Mouse (Mus musculus): ENCODE measurements around the gene Tent5d. TPM values are rescaled to one million over a fixed set of nuclear protein-coding genes. Genes with fewer than 3 reads are reported as not detected.

Gene Tent5d
- polyA plus RNA-seq (2012; rRNA removed), result not detected in 2 replicates

- Histone ChIP-seq H3K4me3 (replicated peaks; ENCODE audit: insufficient read depth, low read depth, low read length) (no peak within 1 kb of the TSS), H3K27me3 (ENCODE audit: control insufficient read depth, insufficient read depth, low read length) (no peaks in the 10 kb centered on the region), H3K27ac (ENCODE audit: insufficient read depth, low read length) (no peak within 1 kb of the TSS), H3K4me1 (ENCODE audit: control insufficient read depth, insufficient read depth, low read length) (no peaks in the 10 kb centered on the region)
- no peak for DNase-seq
- 94% methylated on average over 1 of the region's 1 CpGs for WGBS
- TF ChIP-seq CTCF (IDR thresholded peaks at IDR 0.05; ENCODE audit: borderline replicate concordance, insufficient read depth, low read depth, low read length), result no peak
- TF ChIP-seq POLR2A (IDR thresholded peaks at IDR 0.05; ENCODE audit: borderline replicate concordance, insufficient read depth, low read length), result no peak
These were observed at the start of gene Tent5d for GRCm38 (mm10) chrX:107792290-107792689. Gene Tent5d (plus strand): TSS chrX:107792590.

DNA sequence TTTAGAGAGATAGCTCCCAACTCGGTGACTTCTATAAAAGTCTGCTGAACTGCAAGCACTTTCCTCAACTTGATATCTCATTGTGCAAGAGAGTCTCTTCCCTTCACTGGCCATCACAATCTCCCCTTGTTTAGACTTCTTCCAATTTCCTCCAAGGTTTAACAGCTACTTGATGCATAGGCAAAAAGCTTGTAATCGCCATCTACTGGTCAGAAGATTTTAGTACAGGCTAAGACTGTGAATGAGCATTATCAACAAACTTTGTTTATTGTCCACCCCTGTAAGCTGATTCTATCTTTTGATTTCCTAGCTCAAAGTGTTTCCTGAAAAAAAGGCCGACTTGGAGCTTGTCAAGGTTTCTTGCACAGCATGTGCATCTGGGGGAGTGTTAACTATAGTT, 24.5 kb upstream of the Tent5d start:
- no peaks in the 10 kb centered on the region for H3K4me1 ChIP-seq (ENCODE audit: control insufficient read depth, insufficient read depth, low read length)
- no peak overlapping the region for H3K4me3 ChIP-seq (replicated peaks; ENCODE audit: insufficient read depth, low read depth, low read length)
- no peak for DNase-seq
- H3K27ac ChIP-seq (ENCODE audit: insufficient read depth, low read length), result no peak overlapping the region
- no peaks in the 10 kb centered on the region for H3K27me3 ChIP-seq (ENCODE audit: control insufficient read depth, insufficient read depth, low read length)
- TF ChIP-seq POLR2A (IDR thresholded peaks at IDR 0.05; ENCODE audit: borderline replicate concordance, insufficient read depth, low read length) (no peak), CTCF (IDR thresholded peaks at IDR 0.05; ENCODE audit: borderline replicate concordance, insufficient read depth, low read depth, low read length) (no peak)
- WGBS, result 22% methylated on average over 3 of the region's 3 CpGs

DNA sequence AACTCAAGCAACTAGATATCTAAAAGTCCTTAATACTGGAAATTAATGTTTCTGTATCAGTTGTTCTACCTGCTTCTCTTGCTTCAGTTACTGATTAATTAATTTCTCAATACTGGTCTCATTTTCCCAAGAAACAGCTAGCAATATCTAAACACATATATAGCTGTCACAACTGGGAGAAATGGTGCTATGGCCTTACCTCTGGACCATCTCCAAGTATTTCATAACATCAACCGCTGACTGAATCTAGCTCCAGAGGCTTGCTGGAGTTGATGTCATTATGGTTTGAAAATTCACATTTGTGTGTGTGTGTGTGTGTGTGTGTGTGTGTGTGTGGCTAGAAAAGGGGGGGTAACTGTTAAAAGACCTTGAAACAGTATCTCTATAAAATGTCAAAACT, 2.3 kb upstream of the Tent5d start:
- TF ChIP-seq CTCF (IDR thresholded peaks at IDR 0.05; ENCODE audit: borderline replicate concordance, insufficient read depth, low read depth, low read length) (no peak), POLR2A (IDR thresholded peaks at IDR 0.05; ENCODE audit: borderline replicate concordance, insufficient read depth, low read length) (no peak)
- Histone ChIP-seq H3K27ac (ENCODE audit: insufficient read depth, low read length) (no peak overlapping the region), H3K4me3 (replicated peaks; ENCODE audit: insufficient read depth, low read depth, low read length) (no peak overlapping the region), H3K27me3 (ENCODE audit: control insufficient read depth, insufficient read depth, low read length) (no peaks in the 10 kb centered on the region), H3K4me1 (ENCODE audit: control insufficient read depth, insufficient read depth, low read length) (no peaks in the 10 kb centered on the region)
- DNase-seq, result no peak
- WGBS, result 96% methylated on average over 1 of the region's 1 CpGs

- no peak for TF ChIP-seq CTCF (IDR thresholded peaks at IDR 0.05; ENCODE audit: borderline replicate concordance, insufficient read depth, low read depth, low read length)
- TF ChIP-seq POLR2A (IDR thresholded peaks at IDR 0.05; ENCODE audit: borderline replicate concordance, insufficient read depth, low read length), result no peak
- H3K4me3 ChIP-seq (replicated peaks; ENCODE audit: insufficient read depth, low read depth, low read length), result no peak overlapping the region
- no peaks in the 10 kb centered on the region for H3K27me3 ChIP-seq (ENCODE audit: control insufficient read depth, insufficient read depth, low read length)
- DNase-seq, result no peak
- no peaks in the 10 kb centered on the region for H3K4me1 ChIP-seq (ENCODE audit: control insufficient read depth, insufficient read depth, low read length)
- no peak overlapping the region for H3K27ac ChIP-seq (ENCODE audit: insufficient read depth, low read length)
- WGBS, result 29% methylated on average over 8 of the region's 8 CpGs
These were observed 1.5 kb upstream of the Tent5d start for GRCm38 (mm10) chrX:107790750-107791493.

GRCm38 (mm10) chrX:107795785-107796184, 3.4 kb downstream of the Tent5d start:
- 72% methylated on average over 1 of the region's 1 CpGs for WGBS
- no peaks in the 10 kb centered on the region for H3K4me1 ChIP-seq (ENCODE audit: control insufficient read depth, insufficient read depth, low read length)
- no peak overlapping the region for H3K4me3 ChIP-seq (replicated peaks; ENCODE audit: insufficient read depth, low read depth, low read length)
- no peak for TF ChIP-seq CTCF (IDR thresholded peaks at IDR 0.05; ENCODE audit: borderline replicate concordance, insufficient read depth, low read depth, low read length)
- no peak for TF ChIP-seq POLR2A (IDR thresholded peaks at IDR 0.05; ENCODE audit: borderline replicate concordance, insufficient read depth, low read length)
- DNase-seq, result no peak
- no peaks in the 10 kb centered on the region for H3K27me3 ChIP-seq (ENCODE audit: control insufficient read depth, insufficient read depth, low read length)
- no peak overlapping the region for H3K27ac ChIP-seq (ENCODE audit: insufficient read depth, low read length)

DNA sequence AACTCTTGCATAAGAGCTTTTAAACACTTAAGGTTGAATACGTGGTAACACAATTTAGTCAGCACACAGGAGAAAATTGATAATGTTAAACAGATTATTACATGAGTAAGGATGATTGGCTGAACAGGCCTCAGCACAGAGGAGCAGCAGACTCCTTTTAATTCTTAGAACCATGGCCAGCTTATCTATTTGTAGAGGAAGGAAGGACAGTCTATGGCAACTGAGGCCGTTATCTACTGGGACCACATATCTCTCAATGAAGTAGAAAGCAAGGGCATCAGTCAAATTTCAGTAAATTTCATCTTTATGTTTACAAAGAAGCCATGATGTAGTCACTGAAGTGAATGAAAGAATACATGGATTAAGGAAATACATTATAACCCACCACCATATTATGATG, 4.5 kb downstream of the Tent5d start:
- Histone ChIP-seq H3K27me3 (ENCODE audit: control insufficient read depth, insufficient read depth, low read length) (no peaks in the 10 kb centered on the region), H3K4me1 (ENCODE audit: control insufficient read depth, insufficient read depth, low read length) (no peaks in the 10 kb centered on the region), H3K27ac (ENCODE audit: insufficient read depth, low read length) (no peak overlapping the region), H3K4me3 (replicated peaks; ENCODE audit: insufficient read depth, low read depth, low read length) (no peak overlapping the region)
- 100% methylated on average over 2 of the region's 2 CpGs for WGBS
- DNase-seq, result no peak
- TF ChIP-seq POLR2A (IDR thresholded peaks at IDR 0.05; ENCODE audit: borderline replicate concordance, insufficient read depth, low read length) (no peak), CTCF (IDR thresholded peaks at IDR 0.05; ENCODE audit: borderline replicate concordance, insufficient read depth, low read depth, low read length) (no peak)

- H3K27ac ChIP-seq (ENCODE audit: insufficient read depth, low read length), result no peak overlapping the region
- no peaks in the 10 kb centered on the region for H3K27me3 ChIP-seq (ENCODE audit: control insufficient read depth, insufficient read depth, low read length)
- no peak for DNase-seq
- no peak for TF ChIP-seq CTCF (IDR thresholded peaks at IDR 0.05; ENCODE audit: borderline replicate concordance, insufficient read depth, low read depth, low read length)
- TF ChIP-seq POLR2A (IDR thresholded peaks at IDR 0.05; ENCODE audit: borderline replicate concordance, insufficient read depth, low read length), result no peak
- H3K4me3 ChIP-seq (replicated peaks; ENCODE audit: insufficient read depth, low read depth, low read length), result no peak overlapping the region
- no peaks in the 10 kb centered on the region for H3K4me1 ChIP-seq (ENCODE audit: control insufficient read depth, insufficient read depth, low read length)
These were observed 19.7 kb downstream of the Tent5d start for GRCm38 (mm10) chrX:107812120-107812519.

DNA sequence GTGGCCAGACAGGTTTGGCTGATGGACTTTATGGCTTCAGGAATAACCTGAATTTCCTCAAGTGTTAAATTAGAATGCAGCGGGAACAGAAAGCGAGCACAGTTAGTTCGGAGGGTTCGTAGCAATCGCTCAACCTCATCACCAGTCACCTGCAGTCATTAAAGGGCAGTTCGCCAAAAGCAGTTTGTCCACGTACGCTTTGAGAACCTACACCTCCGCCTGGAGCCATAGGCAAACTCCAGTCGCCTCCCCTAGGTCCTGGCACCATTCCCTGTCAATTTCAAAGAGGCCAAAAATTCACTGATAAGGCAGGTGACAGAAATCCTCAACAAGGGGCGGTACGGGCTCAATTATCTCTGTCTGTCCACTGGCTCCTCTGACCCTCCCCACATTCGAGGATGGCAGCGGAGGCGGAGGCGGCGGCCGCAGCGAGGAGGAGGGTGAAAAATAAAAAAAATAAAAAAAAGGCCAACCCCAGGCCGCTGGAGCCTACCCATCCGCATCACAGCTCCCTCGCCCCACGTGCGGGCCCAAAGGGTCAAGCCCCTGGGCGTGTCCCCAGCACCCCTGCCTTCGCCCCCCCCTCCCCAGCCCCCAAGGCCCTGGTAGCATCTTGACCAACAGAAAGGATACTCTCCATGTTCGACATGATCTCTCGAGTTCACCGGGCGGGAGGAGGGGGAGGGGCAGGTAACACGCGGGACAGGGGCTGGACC, 23.3 kb downstream of the Tent5d start:
- TF ChIP-seq CTCF (IDR thresholded peaks at IDR 0.05; ENCODE audit: borderline replicate concordance, insufficient read depth, low read depth, low read length) (no peak), POLR2A (IDR thresholded peaks at IDR 0.05; ENCODE audit: borderline replicate concordance, insufficient read depth, low read length) (no peak)
- Histone ChIP-seq H3K27ac (ENCODE audit: insufficient read depth, low read length) (peak overlapping the region; percentile 30; the same call in 1 of the 2 replicates), H3K4me1 (ENCODE audit: control insufficient read depth, insufficient read depth, low read length) (no peaks in the 10 kb centered on the region), H3K27me3 (ENCODE audit: control insufficient read depth, insufficient read depth, low read length) (no peaks in the 10 kb centered on the region), H3K4me3 (replicated peaks; ENCODE audit: insufficient read depth, low read depth, low read length) (peak overlapping the region; percentile 85)
- peak; percentile 63 to 72 for DNase-seq
- 12% methylated on average over 32 of the region's 32 CpGs for WGBS
